Mouse (Mus musculus) large intestine, adult 2 months (tissue): ENCODE data around the gene Ppp1r11. TPM values are rescaled to one million over a fixed set of nuclear protein-coding genes. Genes with fewer than 3 reads are reported as not detected.

Experiments
- DNase-seq: peaks from one replicate; pipeline ENCODE4 v3.0.0-alpha.2; 2012; ENCODE audit warnings: low read depth, low spot score
- WGBS: fragments of 180-500 bp; shearing (Covaris S2); methylation state at CpG from one replicate; pipeline ENCODE4 v1.1.7; 2018; 5-methylcytosine and 5-hydroxymethylcytosine counted together
- polyA plus RNA-seq: library from polyadenylated mRNA; depleted of rRNA; stranded (reverse); fragments of >200 nt; gene quantifications from 2 replicates; pipeline ENCODE4 v1.2.3, GENCODE M21; 2012; rRNA removed

Ppp1r11 gene
- polyA plus RNA-seq, 1 experiment, result 54.1 TPM

DNA sequence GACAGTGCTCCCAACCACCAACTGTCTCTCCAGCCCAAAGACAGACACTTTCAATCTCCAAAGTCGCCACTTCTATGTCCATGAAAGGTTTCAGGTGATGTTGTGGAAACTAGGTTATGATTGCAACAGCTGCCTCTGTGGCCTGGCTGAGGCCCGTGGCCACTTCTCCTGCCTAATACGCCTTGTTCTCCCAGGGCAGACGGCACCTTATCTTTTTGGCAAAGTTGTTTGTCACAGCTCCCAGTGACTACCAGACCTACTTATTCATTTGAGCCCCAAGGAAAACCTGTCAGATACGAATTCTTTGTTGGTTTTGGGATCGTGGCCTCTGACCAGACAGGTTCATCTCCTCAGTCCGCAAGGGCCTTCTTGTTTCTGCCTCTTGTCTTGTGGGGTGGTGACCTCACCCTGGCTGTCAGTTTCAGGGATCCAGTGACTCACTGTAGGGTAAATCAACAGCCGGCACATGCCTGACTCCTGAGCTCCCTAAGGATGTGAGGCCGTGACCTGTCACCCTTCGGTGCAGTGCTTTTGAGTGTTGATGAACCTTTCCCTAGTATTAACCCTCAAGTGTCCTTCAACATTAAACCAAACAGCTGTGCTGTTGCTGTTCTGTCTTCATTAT is 23.9 kb downstream of the Ppp1r11 start:
- WGBS, result 53% methylated on average over 10 of the region's 10 CpGs
- no peak for DNase-seq

DNA sequence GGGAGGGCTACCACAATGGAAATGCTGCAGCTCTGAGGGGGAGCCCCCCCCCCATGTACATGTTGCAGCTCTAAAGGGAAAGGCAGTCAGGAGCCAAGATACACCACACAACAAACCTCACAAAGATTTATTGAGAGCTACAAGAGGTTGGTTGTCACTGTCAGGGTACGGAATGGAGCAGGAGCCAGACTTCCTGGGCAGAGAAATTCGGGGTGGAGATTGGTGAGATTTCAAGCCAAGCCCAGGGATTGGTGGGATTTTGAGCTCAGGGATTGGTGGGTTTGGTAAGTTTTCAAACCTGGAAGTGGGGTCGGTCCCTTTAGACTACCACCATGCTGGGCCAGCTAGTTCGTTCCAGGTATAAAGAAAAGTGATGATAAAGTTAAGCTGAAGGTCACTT is 28.1 kb downstream of the Ppp1r11 start:
- WGBS, result 78% methylated on average over 4 of the region's 4 CpGs

DNA sequence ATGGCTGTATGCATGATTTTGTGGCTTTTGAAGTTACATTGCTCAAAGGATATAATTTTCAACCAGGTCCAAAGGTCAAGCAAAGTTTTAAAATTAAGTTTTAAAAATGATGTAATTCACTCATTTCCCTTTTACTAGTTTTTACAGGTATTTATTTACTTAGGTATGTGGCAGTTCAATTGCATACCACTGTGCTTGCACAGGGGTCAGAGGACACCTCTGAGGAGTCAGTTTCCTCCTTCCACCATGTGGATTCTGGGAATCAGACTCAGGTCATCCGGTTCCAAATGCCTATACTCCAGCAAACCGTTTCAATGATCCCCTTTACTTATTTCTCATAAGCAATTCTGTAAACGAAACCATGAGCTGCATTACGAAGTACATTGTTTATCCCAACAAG is 28.8 kb downstream of the Ppp1r11 start:
- 49% methylated on average over 4 of the region's 4 CpGs for WGBS
- DNase-seq, result no peak

More for the DNA sequence above, 28.1 kb downstream of the Ppp1r11 start:
- no peak for DNase-seq

DNA sequence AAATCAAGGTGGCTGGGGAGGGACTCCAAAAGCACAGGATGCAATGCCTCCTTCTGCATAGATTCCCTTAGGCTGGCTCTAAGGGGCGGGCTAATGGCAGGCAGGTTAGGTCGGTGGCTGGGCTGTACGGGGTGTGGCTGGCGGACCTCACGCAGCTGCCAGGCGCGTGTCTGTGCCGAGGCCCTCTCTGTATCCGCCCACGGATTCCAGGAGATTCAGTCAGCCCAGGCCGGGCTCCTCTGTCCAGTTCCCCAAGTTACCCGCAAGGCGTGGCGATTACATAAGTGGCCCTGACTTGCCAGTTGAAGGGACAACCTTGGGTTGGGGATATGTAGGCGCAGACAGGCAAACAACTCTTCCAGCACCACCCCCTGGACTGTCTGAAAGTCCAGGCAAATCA is 31.3 kb downstream of the Ppp1r11 start:
- WGBS, result 13% methylated on average over 15 of the region's 15 CpGs

DNA sequence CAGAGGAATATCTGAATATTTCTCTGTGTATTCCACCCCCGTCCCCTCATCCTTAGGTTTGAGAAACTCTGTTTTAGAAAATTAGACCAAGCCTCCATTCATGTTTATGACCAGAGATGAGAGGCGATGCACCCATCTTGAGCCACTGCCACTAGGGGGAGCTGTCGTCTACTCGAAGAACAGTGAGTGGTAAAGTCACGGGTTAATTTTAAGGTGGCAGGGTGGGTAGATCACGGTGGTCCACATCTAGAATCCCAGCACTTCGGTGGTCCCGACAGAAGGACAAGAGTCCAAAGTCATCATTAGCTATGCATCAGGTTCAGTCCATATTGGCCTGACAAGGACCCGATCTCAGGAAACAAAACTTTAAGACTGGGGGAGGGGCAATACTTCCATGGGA is 36.5 kb downstream of the Ppp1r11 start:
- WGBS, result 10% methylated on average over 9 of the region's 9 CpGs
- DNase-seq, result no peak

More for the DNA sequence above, 31.3 kb downstream of the Ppp1r11 start:
- DNase-seq, result no peak

DNA sequence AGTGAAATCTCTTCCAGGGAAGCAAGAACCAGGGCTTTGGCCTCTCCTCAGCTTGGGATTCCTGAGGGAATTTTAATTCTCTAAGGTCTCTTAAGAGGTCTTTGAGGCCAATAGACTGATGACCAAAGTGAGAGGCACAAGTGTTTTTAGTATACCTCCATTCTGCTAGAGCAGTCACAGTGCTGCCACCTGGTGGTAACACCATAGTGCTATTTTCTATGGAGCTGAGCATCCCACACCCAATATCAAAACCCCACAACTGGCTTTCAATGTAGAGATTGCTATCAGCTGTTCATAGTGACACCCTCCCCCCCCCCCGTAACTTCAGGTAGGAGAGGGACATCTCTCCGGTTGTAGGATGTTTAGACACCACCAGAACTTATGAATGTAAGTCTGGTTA is 37.4 kb downstream of the Ppp1r11 start:
- 8% methylated on average over 2 of the region's 2 CpGs for WGBS
- DNase-seq, result no peak

DNA sequence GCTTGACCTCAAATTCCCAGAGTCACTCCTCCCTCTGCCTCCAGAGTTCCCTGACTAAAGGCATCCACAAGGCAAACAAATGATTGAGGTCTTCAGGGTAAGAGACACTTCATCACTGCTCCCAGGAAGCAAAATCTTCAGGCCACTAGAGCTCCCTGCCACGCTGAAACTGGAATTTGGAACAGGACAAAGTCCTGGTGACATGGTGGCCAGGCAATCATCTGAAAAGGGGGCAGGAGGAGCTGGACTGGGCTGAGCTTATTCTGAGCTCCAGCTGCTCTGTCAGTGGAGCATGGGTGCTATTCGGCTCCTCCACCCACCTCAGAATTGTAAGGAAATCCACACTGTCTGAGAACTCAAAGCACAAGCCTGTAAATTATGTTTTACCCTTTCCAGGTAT is 39.5 kb downstream of the Ppp1r11 start:
- 32% methylated on average over 2 of the region's 2 CpGs for WGBS
- DNase-seq, result no peak

DNA sequence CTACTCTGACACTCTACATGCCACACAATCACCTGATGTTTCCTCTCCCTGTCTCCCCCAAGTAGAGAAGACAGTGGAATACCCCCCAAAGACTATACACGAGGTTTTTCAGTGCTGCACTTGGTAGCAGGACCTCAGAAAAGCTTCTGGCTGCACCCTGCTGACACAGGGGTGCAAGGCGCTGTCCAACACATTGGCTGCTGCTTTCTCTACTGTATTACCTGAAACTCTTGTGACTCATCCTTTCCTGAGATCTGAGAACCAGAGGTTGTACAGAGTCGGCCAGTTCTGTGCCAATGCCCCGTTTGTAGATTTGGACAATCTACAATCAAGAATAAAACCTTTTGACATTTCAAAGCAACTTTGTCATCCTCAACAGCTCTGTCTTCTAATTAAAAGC is 41.7 kb downstream of the Ppp1r11 start:
- no peak for DNase-seq
- WGBS, result 67% methylated on average over 4 of the region's 4 CpGs

DNA sequence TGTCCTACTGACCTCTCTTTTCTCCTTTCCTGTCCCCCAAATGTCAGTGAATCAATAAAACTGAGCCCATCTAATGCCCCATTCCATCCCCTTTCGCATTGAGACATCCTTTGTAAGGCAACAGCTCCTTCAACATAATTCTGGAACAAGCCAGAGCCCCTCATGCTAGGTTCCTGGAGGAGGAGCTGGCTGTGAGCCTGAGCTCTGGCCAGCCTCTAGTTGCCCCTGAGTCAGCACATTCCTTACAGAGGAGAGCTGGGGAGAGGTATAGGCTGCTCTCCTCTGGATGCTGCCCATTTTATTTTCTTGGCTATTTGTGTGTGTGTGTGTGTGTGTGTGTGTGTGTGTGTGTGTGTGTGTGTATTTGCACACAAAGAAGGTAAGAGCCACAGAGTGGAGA is 43.3 kb downstream of the Ppp1r11 start:
- 59% methylated on average over 1 of the region's 1 CpGs for WGBS

DNA sequence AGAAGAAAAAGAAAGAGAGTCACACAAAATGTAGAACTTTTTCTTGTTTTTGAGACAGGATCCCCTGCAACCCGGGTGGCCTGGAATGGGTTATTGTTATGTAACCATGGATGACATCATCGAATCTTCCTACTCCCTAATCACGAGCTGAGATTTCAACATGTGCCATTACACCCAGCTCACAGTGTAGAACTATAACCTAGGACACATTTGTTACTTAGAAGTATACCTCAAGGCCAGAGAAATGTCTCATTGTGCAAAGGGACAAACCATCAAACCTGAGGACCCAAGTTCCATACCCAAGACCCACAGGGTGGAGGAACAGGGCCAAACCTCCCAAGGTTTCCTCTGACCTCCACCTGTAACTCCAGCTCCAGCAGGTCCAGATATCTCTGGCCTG is 47.9 kb downstream of the Ppp1r11 start:
- WGBS, result 63% methylated on average over 3 of the region's 3 CpGs
- DNase-seq, result no peak

More for the DNA sequence above, 43.3 kb downstream of the Ppp1r11 start:
- no peak for DNase-seq

DNA sequence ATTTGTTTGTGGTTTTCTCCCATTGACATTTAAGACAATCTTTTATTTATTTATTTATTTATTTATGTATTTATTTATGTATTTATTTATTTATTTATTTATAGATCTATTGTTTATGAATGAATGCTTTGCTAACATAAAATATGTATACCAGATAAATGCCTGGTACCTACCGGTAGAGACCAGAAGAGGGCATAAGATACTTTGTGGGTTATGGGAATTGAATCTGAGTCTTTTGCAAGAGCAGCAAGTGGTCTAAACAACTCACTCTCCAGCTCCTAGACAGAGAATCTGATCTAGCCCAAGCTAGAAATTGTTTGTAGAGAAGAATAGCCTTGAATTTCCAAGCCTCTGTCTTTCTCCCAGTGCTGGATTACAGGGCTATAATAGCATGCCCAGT is 50.9 kb downstream of the Ppp1r11 start:
- 11% methylated on average over 1 of the region's 1 CpGs for WGBS
- no peak for DNase-seq

DNA sequence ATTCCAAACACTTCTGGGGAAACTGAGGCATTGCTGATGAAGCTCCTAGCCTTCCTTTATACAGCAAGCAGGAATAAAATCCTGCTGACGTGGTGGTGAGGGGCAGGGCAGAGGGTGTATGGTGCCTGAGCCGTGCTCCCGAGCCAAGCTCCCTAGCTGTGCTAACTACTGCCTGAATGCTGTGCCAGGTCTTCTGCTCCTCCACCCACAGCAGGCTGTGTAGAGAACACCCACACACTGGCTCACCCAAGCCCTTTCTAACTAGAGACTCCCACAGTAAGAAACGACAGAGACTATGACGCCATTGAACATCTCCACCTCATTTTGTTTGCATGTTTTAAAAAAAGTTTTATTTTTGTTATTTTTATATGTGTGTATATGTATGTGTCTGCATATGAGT is 51.5 kb downstream of the Ppp1r11 start:
- no peak for DNase-seq

DNA sequence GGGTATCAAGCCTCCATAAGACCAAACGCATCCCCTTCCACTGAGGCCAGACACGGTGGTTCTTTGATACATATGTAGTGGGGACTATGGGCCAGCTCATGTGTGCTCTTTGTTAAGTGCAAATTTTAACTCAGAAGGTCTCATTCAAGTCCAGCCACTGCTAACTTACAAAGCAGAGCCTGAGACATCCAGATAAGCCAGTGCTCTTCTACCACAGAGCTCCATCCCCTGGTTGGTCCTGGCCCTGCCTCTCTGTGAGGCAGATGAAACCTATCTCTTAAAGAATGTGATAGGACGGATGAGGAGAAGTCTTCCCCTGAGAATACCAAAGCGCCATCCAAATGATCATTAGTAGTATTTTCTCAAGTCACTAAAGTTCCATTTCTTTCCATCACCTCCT is 52.2 kb downstream of the Ppp1r11 start:
- 71% methylated on average over 4 of the region's 4 CpGs for WGBS

More for the DNA sequence above, 51.5 kb downstream of the Ppp1r11 start:
- WGBS, result 43% methylated on average over 5 of the region's 5 CpGs

More for the DNA sequence above, 52.2 kb downstream of the Ppp1r11 start:
- no peak for DNase-seq

Other genes starting within 250 kb of the Ppp1r11 start
- not detected in 2 replicates for gene H2-M10.5, start 178.8 kb downstream of the Ppp1r11 start, polyA plus RNA-seq
- gene H2-M10.6, start 139.6 kb downstream of the Ppp1r11 start, polyA plus RNA-seq, result not detected in 2 replicates
- 36.3 and 48.6 TPM in 2 replicates for gene Trim26, start 114.6 kb downstream of the Ppp1r11 start, polyA plus RNA-seq
- gene Trim15, start 84.5 kb downstream of the Ppp1r11 start, polyA plus RNA-seq, result 49.0 and 59.4 TPM in 2 replicates
- gene Trim10, start 82.2 kb downstream of the Ppp1r11 start, polyA plus RNA-seq, result 0.12 and 0.24 TPM in 2 replicates
- 65.2 and 73.9 TPM in 2 replicates for gene Trim40, start 61.6 kb downstream of the Ppp1r11 start, polyA plus RNA-seq
- 45.9 and 70.6 TPM in 2 replicates for gene Trim31, start 53.6 kb downstream of the Ppp1r11 start, polyA plus RNA-seq
- gene Rnf39, start 8.8 kb downstream of the Ppp1r11 start, polyA plus RNA-seq, result 4.7 and 4.8 TPM in 2 replicates
- gene Znrd1, start 6.8 kb upstream of the Ppp1r11 start, polyA plus RNA-seq, result 36.9 and 49.6 TPM in 2 replicates
- gene Znrd1as, start 6.9 kb upstream of the Ppp1r11 start, polyA plus RNA-seq, result 1.2 and 2.2 TPM in 2 replicates
- not detected in 2 replicates for gene 2410137M14Rik, start 29.5 kb upstream of the Ppp1r11 start, polyA plus RNA-seq
- gene H2-M5, start 37.8 kb upstream of the Ppp1r11 start, polyA plus RNA-seq, result 0.14 TPM in 1 of 2 replicates, not detected in the other
- gene Zfp57, start 49.4 kb upstream of the Ppp1r11 start, polyA plus RNA-seq, result 1.4 and 2.6 TPM in 2 replicates
- not detected in 2 replicates for gene Mog, start 71.7 kb upstream of the Ppp1r11 start, polyA plus RNA-seq
- 8.1 and 11.3 TPM in 2 replicates for gene Gabbr1, start 94.2 kb upstream of the Ppp1r11 start, polyA plus RNA-seq
- gene Olfr90, start 136.8 kb upstream of the Ppp1r11 start, polyA plus RNA-seq, result not detected in 2 replicates
- not detected in 2 replicates for gene Olfr91, start 146.5 kb upstream of the Ppp1r11 start, polyA plus RNA-seq
- not detected in 2 replicates for gene Olfr92, start 168.3 kb upstream of the Ppp1r11 start, polyA plus RNA-seq
- not detected in 2 replicates for gene Olfr93, start 209.8 kb upstream of the Ppp1r11 start, polyA plus RNA-seq
- gene Ubd, start 242.2 kb upstream of the Ppp1r11 start, polyA plus RNA-seq, result 12.6 and 18.4 TPM in 2 replicates
- gene Olfr94, start 249.3 kb upstream of the Ppp1r11 start, polyA plus RNA-seq, result not detected in 2 replicates